Mouse (Mus musculus): ENCODE measurements around the gene Tgfb1.

- TF ChIP-seq POLR2A (IDR thresholded peaks at IDR 0.05; ENCODE audit: low read depth, low read length) (no peak), CTCF (IDR thresholded peaks at IDR 0.05; ENCODE audit: borderline replicate concordance, insufficient read depth, low read length) (no peak)
These were observed 16.7 kb upstream of the Tgfb1 start for GRCm38 (mm10) chr7:25670096-25670495.
